Mouse (Mus musculus) midbrain, embryonic 10.5 days (tissue): ENCODE measurements around the gene Erbb2. TPM values are rescaled to one million over a fixed set of nuclear protein-coding genes. Genes with fewer than 3 reads are reported as not detected.

Experiments
- polyA plus RNA-seq: library from polyadenylated mRNA; unstranded; fragments of >200 nt; fragmentation: Nextera tagmentation; extraction: Ambion mirVana; gene quantifications from 2 replicates; pipeline ENCODE4 v1.2.1, GENCODE M21; 2016

Erbb2 gene
- polyA plus RNA-seq, 1 experiment from 2014 or later: 21.8 TPM

Other genes starting within 250 kb of the Erbb2 start
- 74.3 and 82.5 TPM in 2 replicates for gene Med1, start 219.2 kb upstream of the Erbb2 start, polyA plus RNA-seq
- gene Cdk12, start 209.4 kb upstream of the Erbb2 start, polyA plus RNA-seq: 10.7 and 12.0 TPM in 2 replicates
- 0.05 and 0.09 TPM in 2 replicates for gene Neurod2, start 82.8 kb upstream of the Erbb2 start, polyA plus RNA-seq
- 1.0 and 1.6 TPM in 2 replicates for gene Ppp1r1b, start 64.1 kb upstream of the Erbb2 start, polyA plus RNA-seq
- gene Stard3, start 54.1 kb upstream of the Erbb2 start, polyA plus RNA-seq: 54.5 and 55.6 TPM in 2 replicates
- gene Tcap, start 28.7 kb upstream of the Erbb2 start, polyA plus RNA-seq: 0.19 TPM in 1 of 2 replicates, not detected in the other
- gene Pnmt, start 26.0 kb upstream of the Erbb2 start, polyA plus RNA-seq: not detected in 2 replicates
- 8.8 and 10.1 TPM in 2 replicates for gene Pgap3, start 12.0 kb upstream of the Erbb2 start, polyA plus RNA-seq
- gene Mien1, start 26.5 kb downstream of the Erbb2 start, polyA plus RNA-seq: 112 and 124 TPM in 2 replicates
- gene Grb7, start 33.9 kb downstream of the Erbb2 start, polyA plus RNA-seq: 1.5 and 2.3 TPM in 2 replicates
- 0.02 and 0.06 TPM in 2 replicates for gene Ikzf3, start 133.6 kb downstream of the Erbb2 start, polyA plus RNA-seq
- gene Zpbp2, start 138.6 kb downstream of the Erbb2 start, polyA plus RNA-seq: 0.11 and 0.32 TPM in 2 replicates
- gene Ormdl3, start 174.9 kb downstream of the Erbb2 start, polyA plus RNA-seq: 65.8 and 81.0 TPM in 2 replicates
- not detected in 2 replicates for gene Lrrc3c, start 185.8 kb downstream of the Erbb2 start, polyA plus RNA-seq
- gene Gm12355, start 213.2 kb downstream of the Erbb2 start, polyA plus RNA-seq: 1.4 and 2.1 TPM in 2 replicates
- not detected in 2 replicates for gene Gsdma3, start 213.9 kb downstream of the Erbb2 start, polyA plus RNA-seq
- gene Gsdma2, start 234.3 kb downstream of the Erbb2 start, polyA plus RNA-seq: not detected in 2 replicates